In the genomic region with DNA sequence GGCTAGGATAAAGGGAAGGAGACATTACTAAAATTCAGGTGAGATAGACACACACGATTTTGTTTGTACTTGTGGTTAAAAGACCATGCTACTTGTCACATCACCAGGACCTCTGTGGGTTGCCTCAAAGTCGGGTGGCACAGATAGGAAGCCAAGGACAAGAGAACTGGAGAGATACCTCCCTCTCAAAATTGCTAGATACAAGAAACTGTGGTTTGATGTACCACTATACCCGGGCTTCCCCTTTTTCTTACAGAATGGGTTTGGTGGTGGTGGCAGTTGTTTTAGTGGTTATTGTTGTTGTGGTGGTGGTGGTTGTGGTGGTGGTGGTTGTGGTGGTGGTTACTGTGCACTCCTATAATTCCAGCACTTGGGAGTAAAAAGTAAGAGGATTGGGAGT, we compare ENCODE assay signal across 26 mouse cellular contexts. TPM values are rescaled to one million over a fixed set of nuclear protein-coding genes. Genes with fewer than 3 reads are reported as not detected.
"Had no signal": no experiment of that assay in that cellular context is flagged by ENCODE, and none has a peak within 500 bp of the region (broad histone marks: within the 10 kb centered on the region; RNA-seq: fewer than 3 reads in every experiment).

No protein-coding gene starts in this region.

- DNase-seq: gastrocnemius, postnatal 14 days; heart, adult 2 months; heart, postnatal 14 days; heart, postnatal 36 days; kidney, adult 18-20 months; kidney, adult 8-10 months; kidney, postnatal 10 days; kidney, postnatal 25 days; kidney, postnatal 4 days; layer of hippocampus, adult 9-11 months; liver; liver, embryonic 13.5 days had no signal

- H3K27ac ChIP-seq: hindbrain, embryonic 13.5 days; hindbrain, embryonic 15.5 days; intestine, embryonic 15.5 days; left cerebral cortex, adult 2 months; limb, embryonic 12.5 days; liver, embryonic 13.5 days had no signal

- H3K4me1 ChIP-seq: liver, embryonic 13.5 days had no signal

- H3K9me3 ChIP-seq: heart, embryonic 13.5 days; heart, embryonic 15.5 days; hindbrain, embryonic 13.5 days; hindbrain, embryonic 15.5 days; intestine, embryonic 15.5 days; limb, embryonic 10.5 days; limb, embryonic 12.5 days; liver, embryonic 13.5 days had no signal

- H3K4me3 ChIP-seq: heart, adult 2 months; heart, embryonic 13.5 days; heart, embryonic 15.5 days; hindbrain, embryonic 13.5 days; hindbrain, embryonic 15.5 days; intestine, embryonic 15.5 days; left cerebral cortex, adult 2 months; limb, embryonic 10.5 days; limb, embryonic 12.5 days; liver, embryonic 13.5 days had no signal

- ATAC-seq: inflammation-experienced regulatory T-cells, adult 6 months; intestine, embryonic 15.5 days; intestine, postnatal 0 days had no signal

- H3K36me3 ChIP-seq: heart, embryonic 13.5 days; heart, embryonic 15.5 days; hindbrain, embryonic 13.5 days; hindbrain, embryonic 15.5 days; intestine, embryonic 15.5 days; limb, embryonic 10.5 days; limb, embryonic 12.5 days; liver, embryonic 13.5 days had no signal

- H3K4me2 ChIP-seq: heart, embryonic 11.5 days; heart, embryonic 13.5 days; hindbrain, embryonic 13.5 days; hindbrain, embryonic 15.5 days; intestine, embryonic 15.5 days; limb, embryonic 12.5 days; liver, embryonic 11.5 days; liver, embryonic 13.5 days had no signal

- H3K9ac ChIP-seq: heart, embryonic 15.5 days; hindbrain, embryonic 13.5 days; hindbrain, embryonic 15.5 days; intestine, embryonic 15.5 days; limb, embryonic 12.5 days; liver, embryonic 13.5 days had no signal

RNA-seq across cellular contexts. Expression of gene Lgr6, which starts 22.8 kb away (rescaled TPM):
- total RNA-seq: granulocyte monocyte progenitor cell, adult 5-6 weeks; hematopoietic stem cell, adult 5-6 weeks had no signal
